Mouse (Mus musculus) MEL (cell line): ENCODE measurements around the gene Cyb5b.
A peak's percentile ranks its signal among the peaks of the same experiment; 100 is the strongest.

ENCODE experiments used
- CHD2 ChIP-seq: IDR thresholded peaks from 2 replicates; pipeline ENCODE4 v1.6.1; 2011; ENCODE audit warnings: low read length, improper control_type of control experiment
- CTCF ChIP-seq, 3 experiments: IDR thresholded peaks in 2 of 3; conservative IDR thresholded peaks in 1 of 3; 2 replicates each; pipeline ENCODE4 v1.5.1; 2011 to 2012; ENCODE audit warnings: low read length in 3 of 3, low read depth in 2 of 3, mild to moderate bottlenecking in 2 of 3, improper control_type of control experiment in 1 of 3, inconsistent platforms in 1 of 3, mixed read lengths in 1 of 3, moderate library complexity in 1 of 3; ENCODE audit not compliant: control insufficient read depth in 1 of 3, insufficient read depth in 1 of 3, poor library complexity in 1 of 3, severe bottlenecking in 1 of 3
- E2F4 ChIP-seq: IDR thresholded peaks from 2 replicates; pipeline ENCODE4 v1.6.1; 2011; ENCODE audit warnings: low read depth, low read length, improper control_type of control experiment, borderline replicate concordance
- EP300 ChIP-seq, 2 experiments: IDR thresholded peaks; 2 replicates each; pipeline ENCODE4 v1.6.1; 2011; ENCODE audit warnings: improper control_type of control experiment in 2 of 2, low read length in 2 of 2, low read depth in 1 of 2, mild to moderate bottlenecking in 1 of 2
- GATA1 ChIP-seq: IDR thresholded peaks from 2 replicates; pipeline ENCODE4 v1.6.1; 2011; ENCODE audit warnings: low read depth, low read length, improper control_type of control experiment
- MAZ ChIP-seq: IDR thresholded peaks from 2 replicates; pipeline ENCODE4 v1.6.1; 2012; ENCODE audit warnings: low read depth, mild to moderate bottlenecking, inconsistent platforms, low read length, improper control_type of control experiment
- MXI1 ChIP-seq: IDR thresholded peaks from 2 replicates; pipeline ENCODE4 v1.6.1; 2011; ENCODE audit warnings: mild to moderate bottlenecking, low read depth, low read length, improper control_type of control experiment
- POLR2A ChIP-seq, 2 experiments: IDR thresholded peaks; 2 replicates each; pipeline ENCODE4 v1.6.1; 2011 to 2012; ENCODE audit warnings: low read length in 2 of 2, mild to moderate bottlenecking in 2 of 2, control low read depth in 1 of 2, improper control_type of control experiment in 1 of 2, low read depth in 1 of 2, moderate library complexity in 1 of 2; ENCODE audit not compliant: control insufficient read depth in 1 of 2, insufficient read depth in 1 of 2, poor library complexity in 1 of 2
- TCF12 ChIP-seq: IDR thresholded peaks from 2 replicates; pipeline ENCODE4 v1.6.1; 2014; ENCODE audit warnings: low read depth, mild to moderate bottlenecking, inconsistent platforms, low read length, improper control_type of control experiment, moderate library complexity
- USF2 ChIP-seq, 2 experiments: IDR thresholded peaks; 2 replicates each; pipeline ENCODE4 v1.6.1; 2011 to 2012; ENCODE audit warnings: improper control_type of control experiment in 2 of 2, low read length in 2 of 2, borderline replicate concordance in 1 of 2, inconsistent platforms in 1 of 2, low read depth in 1 of 2, mild to moderate bottlenecking in 1 of 2; ENCODE audit not compliant: insufficient read depth in 1 of 2
- ZMIZ1 ChIP-seq: IDR thresholded peaks from 2 replicates; pipeline ENCODE4 v1.6.1; 2012; ENCODE audit warnings: low read depth, mild to moderate bottlenecking, inconsistent platforms, low read length, improper control_type of control experiment, moderate library complexity

GRCm38 (mm10) chr8:107151212-107151920, 926 bp downstream of the Cyb5b start:
- TF ChIP-seq POLR2A (IDR thresholded peaks at IDR 0.05; ENCODE audit: control insufficient read depth in 1 of 2, insufficient read depth in 1 of 2, low read depth in 1 of 2, low read length in 2 of 2, poor library complexity in 1 of 2): 0 out of 4 replicates have a peak, but pooled peaks of 1 of the 2 experiments have one; percentile 25
- no peak for TF ChIP-seq CHD2
- TF ChIP-seq USF2 (IDR thresholded peaks at IDR 0.05; ENCODE audit: borderline replicate concordance in 1 of 2, insufficient read depth in 1 of 2, low read depth in 1 of 2, low read length in 2 of 2): no peak
- TF ChIP-seq EP300 (IDR thresholded peaks at IDR 0.05; ENCODE audit: low read depth in 1 of 2, low read length in 2 of 2): no peak
- no peak for TF ChIP-seq MAZ
- TF ChIP-seq GATA1: no peak
- TF ChIP-seq TCF12: 0 out of 2 replicates have a peak, but pooled peaks have one; percentile 2
- no peak for TF ChIP-seq ZMIZ1
- peak; percentile 68; the same call in 1 of the 2 replicates for TF ChIP-seq MXI1
- TF ChIP-seq E2F4: no peak
- TF ChIP-seq CTCF (IDR thresholded peaks at IDR 0.05 in 2 of 3, conservative IDR thresholded peaks at IDR 0.05 in 1 of 3; ENCODE audit: control insufficient read depth in 1 of 3, insufficient read depth in 1 of 3, low read depth in 2 of 3, low read length in 3 of 3, poor library complexity in 1 of 3, severe bottlenecking in 1 of 3): no peak
